Mouse (Mus musculus) bone marrow macrophage, adult 2 months (primary cell): Measurements from ENCODE around the gene Rgs7bp.

Experiments used
- CTCF ChIP-seq: IDR thresholded peaks from 2 replicates; pipeline ENCODE4 v1.5.1; 2012; ENCODE audit warnings: low read depth, mild to moderate bottlenecking, low read length, moderate library complexity
- POLR2A ChIP-seq: IDR thresholded peaks from 2 replicates; pipeline ENCODE4 v1.6.1; 2012; ENCODE audit warnings: mild to moderate bottlenecking, low read depth, low read length, borderline replicate concordance

- no peak for TF ChIP-seq CTCF
- no peak for TF ChIP-seq POLR2A
These were observed 46.0 kb upstream of the Rgs7bp start for GRCm38 (mm10) chr13:105100705-105101104.
